Mouse (Mus musculus) heart, embryonic 15.5 days (tissue): Measurements from ENCODE around the gene Cops7a. TPM values are rescaled to one million over a fixed set of nuclear protein-coding genes. Genes with fewer than 3 reads are reported as not detected.

Source experiments
- ATAC-seq: fragments of 200-750 bp; cut with Nextera tagmentation; replicated peaks from 2 replicates; pipeline ENCODE4 v1.8.0; 2017; ENCODE audit warnings: low read depth, moderate TSS enrichment; ENCODE audit not compliant: insufficient number of reproducible peaks, insufficient read depth, low FRiP score
- H3K27ac ChIP-seq: fragments of 300-500 bp; sonication (generic); 2 replicates; pipeline ENCODE4 v1.5.1; 2015; ENCODE audit warnings: mild to moderate bottlenecking, inconsistent platforms
- H3K27me3 ChIP-seq: fragments of 300-500 bp; sonication (generic); 2 replicates; pipeline ENCODE4 v1.6.1; 2015; ENCODE audit warnings: inconsistent platforms
- H3K36me3 ChIP-seq: fragments of 300-500 bp; sonication (generic); 2 replicates; pipeline ENCODE4 v1.6.1; 2015; ENCODE audit warnings: mild to moderate bottlenecking, inconsistent platforms
- H3K4me1 ChIP-seq: fragments of 300-500 bp; sonication (generic); replicated peaks from 2 replicates; pipeline ENCODE4 v1.6.1; 2015; ENCODE audit warnings: inconsistent platforms
- H3K4me2 ChIP-seq: fragments of 300-500 bp; sonication (generic); 2 replicates; pipeline ENCODE4 v1.6.1; 2015; ENCODE audit warnings: inconsistent platforms, mild to moderate bottlenecking, moderate library complexity
- H3K4me3 ChIP-seq: fragments of 300-500 bp; sonication (generic); 2 replicates; pipeline ENCODE4 v1.5.1; 2015; ENCODE audit warnings: mild to moderate bottlenecking, inconsistent platforms
- H3K9ac ChIP-seq: fragments of 300-500 bp; sonication (generic); 2 replicates; pipeline ENCODE4 v1.6.1; 2015; ENCODE audit warnings: mild to moderate bottlenecking, inconsistent platforms
- H3K9me3 ChIP-seq: fragments of 300-500 bp; sonication (generic); replicated peaks from 2 replicates; pipeline ENCODE4 v1.6.1; 2016; ENCODE audit warnings: inconsistent platforms
- WGBS: fragments of 180-500 bp; shearing (Covaris S2); methylation state at CpG from one replicate; pipeline ENCODE4 v1.1.7; 2015; ENCODE audit warnings: mixed read lengths; 5-methylcytosine and 5-hydroxymethylcytosine counted together
- polyA plus RNA-seq: library from polyadenylated mRNA; unstranded; fragments of >200 nt; fragmentation: Nextera tagmentation; extraction: Ambion mirVana; gene quantifications from 2 replicates; pipeline ENCODE4 v1.2.1, GENCODE M21; 2015

Gene Cops7a
- polyA plus RNA-seq, 1 experiment from 2014 or later, result 129 TPM

- no peak overlapping the region for H3K4me2 ChIP-seq
- ATAC-seq, result no peak
- H3K4me1 ChIP-seq, result peaks cover 10% of the 10 kb centered on the region
- peaks cover 54% of the 10 kb centered on the region for H3K36me3 ChIP-seq
- WGBS, result 92% methylated on average over 13 of the region's 13 CpGs
- no peak overlapping the region for H3K27ac ChIP-seq
- no peak overlapping the region for H3K9ac ChIP-seq
- H3K4me3 ChIP-seq, result no peak overlapping the region
- H3K9me3 ChIP-seq, result no peaks in the 10 kb centered on the region
- no peaks in the 10 kb centered on the region for H3K27me3 ChIP-seq
These were observed 5.4 kb downstream of the Cops7a start for GRCm38 (mm10) chr6:124959960-124960359.

GRCm38 (mm10) chr6:124958127-124958526 lies 7.2 kb downstream of the Cops7a start:
- Histone ChIP-seq H3K4me1 (0 out of 2 replicates have a peak, but pooled peaks cover 2% of the 10 kb centered on the region), H3K27ac (no peak overlapping the region), H3K36me3 (peaks cover 54% of the 10 kb centered on the region), H3K27me3 (no peaks in the 10 kb centered on the region), H3K9ac (no peak overlapping the region), H3K9me3 (no peaks in the 10 kb centered on the region), H3K4me2 (no peak overlapping the region), H3K4me3 (no peak overlapping the region)
- no peak for ATAC-seq
- WGBS, result 81% methylated on average over 3 of the region's 3 CpGs

GRCm38 (mm10) chr6:124955212-124955611 lies 10.1 kb downstream of the Cops7a start:
- H3K36me3 ChIP-seq, result peaks cover 40% of the 10 kb centered on the region
- no peak overlapping the region for H3K27ac ChIP-seq

GRCm38 (mm10) chr6:124953991-124954715 lies 11.2 kb downstream of the Cops7a start:
- Histone ChIP-seq H3K27me3 (no peaks in the 10 kb centered on the region), H3K9me3 (no peaks in the 10 kb centered on the region), H3K9ac (no peak overlapping the region), H3K4me3 (no peak overlapping the region), H3K27ac (no peak overlapping the region), H3K36me3 (peaks cover 29% of the 10 kb centered on the region), H3K4me2 (no peak overlapping the region), H3K4me1 (no peaks in the 10 kb centered on the region)
- 81% methylated on average over 2 of the region's 2 CpGs for WGBS
- no peak for ATAC-seq

More at GRCm38 (mm10) chr6:124955212-124955611, 10.1 kb downstream of the Cops7a start:
- no peak overlapping the region for H3K4me2 ChIP-seq
- H3K27me3 ChIP-seq, result no peaks in the 10 kb centered on the region
- ATAC-seq, result no peak
- no peaks in the 10 kb centered on the region for H3K4me1 ChIP-seq
- 84% methylated on average over 4 of the region's 4 CpGs for WGBS
- H3K9ac ChIP-seq, result no peak overlapping the region
- H3K9me3 ChIP-seq, result no peaks in the 10 kb centered on the region
- no peak overlapping the region for H3K4me3 ChIP-seq

DNA sequence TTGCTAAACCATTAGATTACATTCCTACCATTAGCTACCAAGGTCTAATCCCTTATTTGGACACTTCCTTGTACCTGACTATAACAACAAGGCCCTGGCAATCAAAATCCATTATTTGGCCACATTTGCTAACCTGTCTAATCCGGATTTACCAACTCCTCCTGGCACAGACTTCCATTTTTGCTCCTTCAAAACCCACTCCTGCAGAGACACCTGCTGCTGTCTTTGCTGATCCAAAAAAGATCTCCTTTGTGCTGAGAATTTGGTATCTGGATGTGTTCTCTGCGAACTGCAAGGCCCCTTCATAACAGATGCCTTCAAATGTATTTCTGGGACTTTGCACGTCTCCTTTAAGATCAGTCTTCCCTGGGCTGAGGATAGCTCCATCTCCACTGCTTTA lies 21.8 kb downstream of the Cops7a start:
- ATAC-seq, result no peak
- WGBS, result 80% methylated on average over 3 of the region's 3 CpGs
- H3K9ac ChIP-seq, result no peak overlapping the region
- no peak overlapping the region for H3K4me3 ChIP-seq
- no peaks in the 10 kb centered on the region for H3K4me1 ChIP-seq
- no peaks in the 10 kb centered on the region for H3K36me3 ChIP-seq
- H3K4me2 ChIP-seq, result no peak overlapping the region
- no peaks in the 10 kb centered on the region for H3K27me3 ChIP-seq
- no peaks in the 10 kb centered on the region for H3K9me3 ChIP-seq
- no peak overlapping the region for H3K27ac ChIP-seq

GRCm38 (mm10) chr6:124941679-124942078 lies 23.7 kb downstream of the Cops7a start:
- 90% methylated on average over 1 of the region's 1 CpGs for WGBS
- no peak overlapping the region for H3K27ac ChIP-seq
- H3K27me3 ChIP-seq, result no peaks in the 10 kb centered on the region
- peaks cover 6% of the 10 kb centered on the region; the same call in 1 of the 2 replicates for H3K36me3 ChIP-seq
- no peak for ATAC-seq
- no peaks in the 10 kb centered on the region for H3K9me3 ChIP-seq
- no peak overlapping the region for H3K4me2 ChIP-seq
- H3K4me3 ChIP-seq, result no peak overlapping the region
- no peaks in the 10 kb centered on the region for H3K4me1 ChIP-seq
- no peak overlapping the region for H3K9ac ChIP-seq

DNA sequence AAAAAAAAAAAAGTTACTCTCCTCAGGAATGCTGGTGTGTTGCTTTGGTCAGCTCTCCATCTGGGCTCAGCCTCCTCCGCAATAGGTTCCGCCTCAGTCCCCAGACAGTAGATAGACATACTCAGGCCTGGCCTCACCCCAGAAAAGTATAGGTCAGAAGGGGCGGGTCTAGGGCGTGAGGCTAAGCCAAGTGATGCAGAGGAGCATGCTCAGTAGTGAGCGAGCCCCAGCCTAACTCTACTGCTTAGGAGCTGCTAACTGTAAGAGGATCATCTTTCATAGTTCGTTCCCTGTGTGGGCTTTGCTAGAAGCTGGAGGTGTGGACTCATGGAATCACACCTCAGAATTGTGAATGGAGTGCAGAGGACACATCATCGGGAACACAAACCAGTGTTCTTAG lies 26.8 kb downstream of the Cops7a start:
- Histone ChIP-seq H3K4me3 (no peak overlapping the region), H3K4me2 (no peak overlapping the region), H3K27ac (no peak overlapping the region), H3K9me3 (no peaks in the 10 kb centered on the region), H3K4me1 (0 out of 2 replicates have a peak, but pooled peaks cover 10% of the 10 kb centered on the region), H3K27me3 (no peaks in the 10 kb centered on the region), H3K36me3 (peaks cover 35% of the 10 kb centered on the region), H3K9ac (no peak overlapping the region)
- 0 out of 2 replicates have a peak, but pooled peaks have one; percentile 47 for ATAC-seq
- WGBS, result 88% methylated on average over 7 of the region's 7 CpGs

GRCm38 (mm10) chr6:124937493-124937892 lies 27.8 kb downstream of the Cops7a start:
- no peak for ATAC-seq
- Histone ChIP-seq H3K4me2 (no peak overlapping the region), H3K9ac (no peak overlapping the region), H3K4me1 (peaks cover 15% of the 10 kb centered on the region), H3K4me3 (no peak overlapping the region), H3K27ac (no peak overlapping the region), H3K9me3 (no peaks in the 10 kb centered on the region), H3K27me3 (no peaks in the 10 kb centered on the region), H3K36me3 (peaks cover 39% of the 10 kb centered on the region)
- WGBS, result 77% methylated on average over 2 of the region's 2 CpGs

DNA sequence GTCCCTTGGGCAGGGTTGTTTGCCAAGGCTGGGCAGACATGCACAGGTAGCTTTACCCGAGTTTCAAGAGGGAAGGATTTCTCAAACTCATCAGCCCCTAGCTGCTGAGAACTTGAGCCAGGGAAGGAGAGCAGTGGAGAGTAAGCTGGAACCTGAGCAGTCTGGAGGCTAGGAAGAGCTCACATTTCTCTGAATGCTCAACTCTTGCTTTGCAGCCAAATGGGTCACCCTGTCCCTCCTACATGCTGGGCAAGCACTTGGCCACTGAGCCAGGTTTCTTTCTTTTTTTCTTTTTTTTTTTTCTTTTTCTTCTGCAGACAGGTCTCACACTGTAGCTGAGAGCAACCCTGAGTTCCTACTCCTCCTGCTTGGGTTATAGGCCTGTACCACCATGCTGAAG lies 28.7 kb downstream of the Cops7a start:
- WGBS, result 88% methylated on average over 1 of the region's 1 CpGs
- Histone ChIP-seq H3K36me3 (peaks cover 39% of the 10 kb centered on the region), H3K4me1 (peaks cover 20% of the 10 kb centered on the region), H3K9me3 (no peaks in the 10 kb centered on the region), H3K4me3 (no peak overlapping the region), H3K4me2 (no peak overlapping the region), H3K27me3 (no peaks in the 10 kb centered on the region), H3K27ac (no peak overlapping the region), H3K9ac (no peak overlapping the region)
- ATAC-seq, result no peak

- 91% methylated on average over 7 of the region's 7 CpGs for WGBS
These were observed 30.7 kb downstream of the Cops7a start for GRCm38 (mm10) chr6:124934670-124935069.

GRCm38 (mm10) chr6:124933127-124933526 lies 32.2 kb downstream of the Cops7a start:
- Histone ChIP-seq H3K4me1 (peaks cover 26% of the 10 kb centered on the region), H3K27me3 (no peaks in the 10 kb centered on the region), H3K36me3 (peaks cover 39% of the 10 kb centered on the region), H3K9ac (no peak overlapping the region), H3K4me3 (peak overlapping the region; percentile 87; the same call in 1 of the 2 replicates), H3K9me3 (no peaks in the 10 kb centered on the region), H3K4me2 (peak overlapping the region; percentile 75; the same call in 1 of the 2 replicates), H3K27ac (no peak overlapping the region)
- no peak for ATAC-seq
- WGBS, result 88% methylated on average over 3 of the region's 3 CpGs

More at GRCm38 (mm10) chr6:124934670-124935069, 30.7 kb downstream of the Cops7a start:
- Histone ChIP-seq H3K4me2 (no peak overlapping the region), H3K36me3 (peaks cover 39% of the 10 kb centered on the region), H3K27me3 (no peaks in the 10 kb centered on the region), H3K4me1 (peaks cover 26% of the 10 kb centered on the region), H3K27ac (no peak overlapping the region), H3K4me3 (no peak overlapping the region), H3K9ac (no peak overlapping the region), H3K9me3 (no peaks in the 10 kb centered on the region)
- no peak for ATAC-seq

DNA sequence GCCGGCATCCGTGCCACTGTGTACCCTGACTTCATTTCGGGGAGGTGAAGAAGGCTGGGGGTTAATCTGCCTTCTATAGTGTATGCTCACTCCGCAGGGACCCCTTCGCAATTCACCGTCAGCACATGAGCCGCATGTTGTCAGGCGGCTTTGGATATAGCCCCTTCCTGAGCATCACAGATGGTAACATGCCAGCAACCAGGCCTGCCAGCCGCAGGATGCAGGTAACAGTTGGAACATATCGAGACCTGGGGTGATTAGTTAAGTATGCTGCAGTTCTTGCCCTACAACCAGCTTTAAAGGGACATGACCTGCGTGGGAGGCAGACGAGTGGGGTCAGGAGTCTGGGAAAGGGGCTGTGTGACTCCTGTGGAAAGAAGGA lies 33.0 kb downstream of the Cops7a start:
- no peaks in the 10 kb centered on the region for H3K27me3 ChIP-seq
- ATAC-seq, result no peak

More for the DNA sequence above, 33.0 kb downstream of the Cops7a start:
- WGBS, result 45% methylated on average over 12 of the region's 12 CpGs
- Histone ChIP-seq H3K4me2 (peak overlapping the region; percentile 75), H3K4me3 (peak overlapping the region; percentile 87), H3K9ac (peak overlapping the region; percentile 93), H3K36me3 (peaks cover 39% of the 10 kb centered on the region), H3K27ac (peak overlapping the region; percentile 98), H3K9me3 (no peaks in the 10 kb centered on the region), H3K4me1 (peaks cover 26% of the 10 kb centered on the region)
